Comparison of ENCODE assay signal across 20 mouse cellular contexts in the genomic region with DNA sequence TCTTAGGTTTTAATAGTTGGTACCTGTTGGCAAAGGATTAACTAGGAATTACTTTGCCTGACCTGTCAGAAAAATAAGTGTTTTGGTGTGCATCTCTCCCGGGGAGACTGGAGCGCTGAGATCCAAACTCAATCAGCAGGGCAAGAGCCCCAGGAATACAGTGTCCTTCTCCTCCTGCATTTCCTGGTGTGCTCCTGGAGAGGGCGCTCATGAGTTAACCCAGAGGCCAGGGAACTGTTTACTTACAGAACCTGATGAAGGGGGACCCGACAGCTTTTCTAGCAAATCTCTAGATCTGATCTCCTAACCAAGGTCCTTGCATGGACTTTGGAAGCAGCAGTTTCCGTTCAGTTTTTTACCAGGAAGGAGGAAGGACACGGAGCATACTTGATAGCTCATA.
A peak's percentile ranks its signal among the peaks of the same experiment; 100 is the strongest.
DNase-seq lines count a peak whose midpoint lies in the region; ATAC-seq and TF ChIP-seq lines count a peak whose summit lies in the region.
"Had no signal": no experiment of that assay in that cellular context is flagged by ENCODE, and none has a peak within 500 bp of the region (broad histone marks: within the 10 kb centered on the region; RNA-seq: fewer than 3 reads in every experiment).

No protein-coding gene starts in this region.

- no peaks in the 10 kb centered on the region for H3K36me3 ChIP-seq in heart, adult 2 months (ENCODE audit: control insufficient read depth, insufficient read depth, low read length)
- no peaks in the 10 kb centered on the region for H3K36me3 ChIP-seq in liver, embryonic 14.5 days (replicated peaks; ENCODE audit: control insufficient read depth, insufficient read depth, low read depth)
- H3K36me3 ChIP-seq in CH12.LX (replicated peaks in 1 of 2; ENCODE audit: control insufficient read depth in 1 of 2, insufficient read depth in 1 of 2, low read length in 1 of 2) = no peaks in the 10 kb centered on the region
- H3K36me3 ChIP-seq: forebrain, embryonic 12.5 days; heart, embryonic 10.5 days; kidney, embryonic 15.5 days; limb, embryonic 12.5 days; lung, embryonic 15.5 days; neural tube, embryonic 13.5 days had no signal

- H3K9me3 ChIP-seq in liver, embryonic 14.5 days (ENCODE audit: control insufficient read depth, low read length) = no peaks in the 10 kb centered on the region
- H3K9me3 ChIP-seq in CH12.LX (replicated peaks; ENCODE audit: low read length) = peaks cover 4% of the 10 kb centered on the region
- H3K9me3 ChIP-seq: forebrain, embryonic 12.5 days; heart, embryonic 10.5 days; kidney, embryonic 15.5 days; limb, embryonic 12.5 days; lung, embryonic 15.5 days; neural tube, embryonic 13.5 days had no signal

- 70% methylated on average over 6 of the region's 6 CpGs for WGBS in heart, adult 2 months
- WGBS in liver, embryonic 14.5 days (ENCODE audit: insufficient replicate concordance) = 52% methylated on average over 6 of the region's 6 CpGs

- no peak overlapping the region for H3K4me3 ChIP-seq in heart, adult 2 months
- H3K4me3 ChIP-seq in liver, embryonic 14.5 days (ENCODE audit: insufficient read depth in 1 of 2, low read depth in 2 of 2, low read length in 2 of 2) = no peak overlapping the region
- H3K4me3 ChIP-seq in CH12.LX (replicated peaks in 1 of 3; ENCODE audit: low read depth in 2 of 3, low read length in 2 of 3, poor library complexity in 1 of 3) = no peak overlapping the region
- H3K4me3 ChIP-seq: forebrain, embryonic 12.5 days; heart, embryonic 10.5 days; kidney, embryonic 15.5 days; limb, embryonic 12.5 days; lung, embryonic 15.5 days; neural tube, embryonic 13.5 days had no signal

- no peak overlapping the region for H3K27ac ChIP-seq in heart, adult 2 months
- no peak overlapping the region for H3K27ac ChIP-seq in liver, embryonic 14.5 days
- no peak overlapping the region for H3K27ac ChIP-seq in CH12.LX (ENCODE audit: insufficient read depth, low read depth)
- H3K27ac ChIP-seq: forebrain, embryonic 12.5 days; heart, embryonic 10.5 days; kidney, embryonic 15.5 days; limb, embryonic 12.5 days; lung, embryonic 15.5 days; neural tube, embryonic 13.5 days had no signal

- in situ Hi-C loops in CH12.LX (cut with MboI; ENCODE audit: low pct_ligation_motif_present, low pct_unique_long_range_greater_than_20kb, low sequenced_read_pairs) = loop anchor here (25.0 kb wide), 2 partner anchors 110 to 310 kb away; no protein-coding TSS in a partner anchor

- TF ChIP-seq EP300 in heart, adult 2 months (IDR thresholded peaks at IDR 0.05; ENCODE audit: insufficient read depth, low read depth, low read length) = no peak
- TF ChIP-seq EP300 in liver, embryonic 14.5 days (IDR thresholded peaks at IDR 0.05; ENCODE audit: low read depth) = no peak
- TF ChIP-seq EP300 in CH12.LX (IDR thresholded peaks at IDR 0.05; ENCODE audit: low read length) = no peak

- H3K4me2 ChIP-seq in liver, embryonic 14.5 days (ENCODE audit: low read depth) = no peak overlapping the region
- no peak overlapping the region for H3K4me2 ChIP-seq in CH12.LX (ENCODE audit: insufficient read depth, low read depth, poor library complexity, severe bottlenecking)
- H3K4me2 ChIP-seq: forebrain, embryonic 12.5 days; kidney, embryonic 15.5 days; limb, embryonic 12.5 days; lung, embryonic 15.5 days; neural tube, embryonic 13.5 days had no signal

- no peak for ATAC-seq in liver, embryonic 14.5 days (ENCODE audit: insufficient read depth)
- ATAC-seq in megakaryocyte progenitor cell, adult 5-6 weeks (replicated peaks; ENCODE audit: poor library complexity) = no peak
- ATAC-seq: hindbrain, embryonic 16.5 days had no signal

- dilution Hi-C loops in CH12.LX (cut with MboI; ENCODE audit: extremely low pct_ligation_motif_present, extremely low pct_unique_long_range_greater_than_20kb, low sequenced_read_pairs) = no loop called here

- intact Hi-C loops in heart, adult 2 months (cut with DNase I) = no loop called here
- intact Hi-C loops in heart, postnatal 25 days (cut with DNase I) = loop anchor here (5.0 kb wide), 1 partner anchor 90 kb away; a partner anchor contains a TSS

- H3K79me2 ChIP-seq in heart, adult 2 months (replicated peaks; ENCODE audit: control insufficient read depth, insufficient read depth, low read length) = no peaks in the 10 kb centered on the region
- H3K79me2 ChIP-seq in CH12.LX (replicated peaks; ENCODE audit: control insufficient read depth, extremely low read depth, insufficient read depth, poor library complexity, severe bottlenecking) = no peaks in the 10 kb centered on the region

- no peak for TF ChIP-seq POLR2A in heart, adult 2 months (IDR thresholded peaks at IDR 0.05; ENCODE audit: insufficient read depth, low read depth, low read length)
- TF ChIP-seq POLR2A in CH12.LX (IDR thresholded peaks at IDR 0.05; ENCODE audit: low read depth, low read length) = no peak

- H3K9ac ChIP-seq in heart, adult 2 months (ENCODE audit: low read depth, low read length) = no peak overlapping the region
- H3K9ac ChIP-seq in liver, embryonic 14.5 days (replicated peaks) = no peak overlapping the region
- H3K9ac ChIP-seq in CH12.LX (ENCODE audit: insufficient read depth, low read depth) = no peak overlapping the region
- H3K9ac ChIP-seq: forebrain, embryonic 12.5 days; kidney, embryonic 15.5 days; limb, embryonic 12.5 days; lung, embryonic 15.5 days; neural tube, embryonic 13.5 days had no signal

- TF ChIP-seq CTCF in heart, adult 2 months (IDR thresholded peaks at IDR 0.05) = peak; percentile 24; the same call in 1 of the 2 replicates
- peak; percentile 35; the same call in 1 of the 2 replicates for TF ChIP-seq CTCF in liver, embryonic 14.5 days (IDR thresholded peaks at IDR 0.05; ENCODE audit: low read depth)
- peak; percentile 37 to 40 for TF ChIP-seq CTCF in CH12.LX (conservative IDR thresholded peaks at IDR 0.05 in 1 of 2, IDR thresholded peaks at IDR 0.05 in 1 of 2; ENCODE audit: low read depth in 2 of 2, low read length in 2 of 2)

- H3K4me1 ChIP-seq in heart, adult 2 months (ENCODE audit: control insufficient read depth, insufficient read depth, low read length) = no peaks in the 10 kb centered on the region
- 0 out of 4 replicates have a peak, but pooled peaks cover 0 to 2% of the 10 kb centered on the region in 2 experiments for H3K4me1 ChIP-seq in liver, embryonic 14.5 days (replicated peaks; ENCODE audit: control insufficient read depth in 2 of 2, insufficient read depth in 2 of 2, low read length in 1 of 2)
- no peaks in the 10 kb centered on the region for H3K4me1 ChIP-seq in CH12.LX (ENCODE audit: control insufficient read depth in 1 of 2, insufficient read depth in 2 of 2)
- H3K4me1 ChIP-seq: forebrain, embryonic 12.5 days had no signal

- no peaks in the 10 kb centered on the region for H3K27me3 ChIP-seq in heart, adult 2 months (ENCODE audit: control insufficient read depth, insufficient read depth, low read length)
- H3K27me3 ChIP-seq in liver, embryonic 14.5 days (ENCODE audit: control insufficient read depth, insufficient read depth, low read length) = no peaks in the 10 kb centered on the region
- no peaks in the 10 kb centered on the region for H3K27me3 ChIP-seq in CH12.LX (replicated peaks)
- H3K27me3 ChIP-seq: forebrain, embryonic 12.5 days; kidney, embryonic 15.5 days; limb, embryonic 12.5 days; lung, embryonic 15.5 days; neural tube, embryonic 13.5 days had no signal

- no peak; the same call in 1 of the 2 replicates for TF ChIP-seq RAD21 in CH12.LX (IDR thresholded peaks at IDR 0.05; ENCODE audit: low read depth, low read length)

- DNase-seq in heart, adult 2 months = no peak
- DNase-seq in heart, postnatal 25 days (ENCODE audit: low spot score) = no peak
- DNase-seq in liver, embryonic 14.5 days (ENCODE audit: low read depth in 3 of 3, low spot score in 3 of 3) = no peak
- no peak for DNase-seq in liver
- no peak for DNase-seq in CH12.LX (ENCODE audit: extremely low read depth)
- peak; percentile 72 for DNase-seq in ZHBTc4 (ENCODE audit: low read depth, low spot score)
- no peak for DNase-seq in embryo, embryonic 10.5 days (ENCODE audit: low spot score)
- DNase-seq: cerebellum, postnatal 25 days; gastrocnemius, postnatal 14 days; heart, postnatal 10 days; right cerebral cortex, postnatal 14 days; thymus, postnatal 4 days had no signal

TF ChIP-seq in CH12.LX, 34 proteins besides CTCF, POLR2A, EP300 and RAD21:
- TF ChIP-seq SMC3 (IDR thresholded peaks at IDR 0.05; ENCODE audit: low read depth, low read length) = no peak; the same call in 1 of the 2 replicates
- TF ChIP-seq JUND (conservative IDR thresholded peaks at IDR 0.05; ENCODE audit: low read depth, low read length) = no peak
- no peak for TF ChIP-seq GABPA (IDR thresholded peaks at IDR 0.05; ENCODE audit: insufficient replicate concordance, low read depth, low read length)
- TF ChIP-seq MAZ (IDR thresholded peaks at IDR 0.05; ENCODE audit: low read depth, low read length) = no peak
- TF ChIP-seq HCFC1 (IDR thresholded peaks at IDR 0.05; ENCODE audit: low read depth, low read length) = no peak
- TF ChIP-seq KAT2A (IDR thresholded peaks at IDR 0.05; ENCODE audit: insufficient replicate concordance, low read length) = no peak
- TF ChIP-seq ZC3H11A (IDR thresholded peaks at IDR 0.05; ENCODE audit: low read depth, low read length) = no peak
- no peak for TF ChIP-seq USF2 (conservative IDR thresholded peaks at IDR 0.05; ENCODE audit: low read depth, low read length)
- no peak for TF ChIP-seq MEF2A (IDR thresholded peaks at IDR 0.05; ENCODE audit: borderline replicate concordance, low read depth, low read length)
- TF ChIP-seq CHD2 (IDR thresholded peaks at IDR 0.05; ENCODE audit: low read length) = no peak
- no peak for TF ChIP-seq MYC (IDR thresholded peaks at IDR 0.05; ENCODE audit: low read depth, low read length)
